Mouse (Mus musculus) midbrain, embryonic 13.5 days (tissue): ENCODE results near the gene Igsf6. TPM values are rescaled to one million over a fixed set of nuclear protein-coding genes. Genes with fewer than 3 reads are reported as not detected.
A peak's percentile ranks its signal among the peaks of the same experiment; 100 is the strongest.
"Not testable (repeated sequence)": the region's sequence is repeated elsewhere in the genome, so short reads cannot be mapped to it uniquely, and the experiment has no call there.

Experiments used
- ATAC-seq: fragments of 200-750 bp; cut with Nextera tagmentation; 2 replicates; pipeline ENCODE4 v1.8.0; 2017; ENCODE audit warnings: mild to moderate bottlenecking, moderate TSS enrichment, moderate library complexity
- H3K27ac ChIP-seq: fragments of 300-500 bp; sonication (generic); 2 replicates; pipeline ENCODE4 v1.5.1; 2015; ENCODE audit warnings: inconsistent platforms, mild to moderate bottlenecking, moderate library complexity
- H3K27me3 ChIP-seq: fragments of 300-500 bp; sonication (generic); 2 replicates; pipeline ENCODE4 v1.6.1; 2015; ENCODE audit warnings: mild to moderate bottlenecking, inconsistent platforms
- H3K36me3 ChIP-seq: fragments of 300-500 bp; sonication (generic); 2 replicates; pipeline ENCODE4 v1.6.1; 2015; ENCODE audit warnings: mild to moderate bottlenecking, inconsistent platforms
- H3K4me1 ChIP-seq: fragments of 300-500 bp; sonication (generic); replicated peaks from 2 replicates; pipeline ENCODE4 v1.6.1; 2015; ENCODE audit warnings: inconsistent platforms
- H3K4me2 ChIP-seq: fragments of 300-500 bp; sonication (generic); replicated peaks from 2 replicates; pipeline ENCODE4 v1.6.1; 2015; ENCODE audit warnings: moderate library complexity, mild to moderate bottlenecking, inconsistent platforms
- H3K4me3 ChIP-seq: fragments of 300-500 bp; sonication (generic); replicated peaks from 2 replicates; pipeline ENCODE4 v1.5.1; 2015; ENCODE audit warnings: mild to moderate bottlenecking, inconsistent platforms
- H3K9ac ChIP-seq: fragments of 300-500 bp; sonication (generic); replicated peaks from 2 replicates; pipeline ENCODE4 v1.6.1; 2015; ENCODE audit warnings: mild to moderate bottlenecking, inconsistent platforms
- H3K9me3 ChIP-seq: fragments of 300-500 bp; sonication (generic); 2 replicates; pipeline ENCODE4 v1.6.1; 2016; ENCODE audit warnings: mild to moderate bottlenecking, inconsistent platforms
- WGBS: fragments of 180-500 bp; shearing (Covaris S2); methylation state at CpG from one replicate; pipeline ENCODE4 v1.1.7; 2015; 5-methylcytosine and 5-hydroxymethylcytosine counted together
- polyA plus RNA-seq: library from polyadenylated mRNA; unstranded; fragments of >200 nt; fragmentation: Nextera tagmentation; extraction: Ambion mirVana; gene quantifications from 2 replicates; pipeline ENCODE4 v1.2.1, GENCODE M21; 2015

The Igsf6 gene
- polyA plus RNA-seq, 1 experiment from 2014 or later = 0.87 TPM

DNA sequence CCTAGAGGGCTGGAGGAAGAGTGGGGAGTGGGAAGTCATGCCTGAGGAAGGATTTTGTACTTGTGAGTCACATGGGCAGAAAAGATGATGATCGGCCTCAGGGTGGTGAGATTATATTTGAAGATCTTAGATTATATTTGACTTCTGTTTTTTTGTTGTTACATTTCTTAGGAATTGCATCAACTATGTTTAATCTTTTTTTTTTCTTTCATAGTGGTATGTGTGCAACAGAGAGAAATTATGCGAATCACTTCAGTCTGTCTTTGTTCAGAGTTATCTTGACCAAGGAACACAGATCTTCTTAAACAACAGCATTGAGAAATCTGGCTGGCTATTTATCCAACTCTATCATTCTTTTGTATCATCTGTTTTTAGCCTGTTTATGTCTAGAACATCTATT, 26.7 kb downstream of the Igsf6 start:
- WGBS = 89% methylated on average over 2 of the region's 2 CpGs
- Histone ChIP-seq H3K4me2 (no peak overlapping the region), H3K27me3 (no peaks in the 10 kb centered on the region), H3K4me1 (no peaks in the 10 kb centered on the region), H3K9me3 (peaks cover 3% of the 10 kb centered on the region; the same call in 1 of the 2 replicates), H3K36me3 (peaks cover 21% of the 10 kb centered on the region), H3K4me3 (no peak overlapping the region), H3K27ac (no peak overlapping the region), H3K9ac (no peak overlapping the region)
- ATAC-seq = no peak

DNA sequence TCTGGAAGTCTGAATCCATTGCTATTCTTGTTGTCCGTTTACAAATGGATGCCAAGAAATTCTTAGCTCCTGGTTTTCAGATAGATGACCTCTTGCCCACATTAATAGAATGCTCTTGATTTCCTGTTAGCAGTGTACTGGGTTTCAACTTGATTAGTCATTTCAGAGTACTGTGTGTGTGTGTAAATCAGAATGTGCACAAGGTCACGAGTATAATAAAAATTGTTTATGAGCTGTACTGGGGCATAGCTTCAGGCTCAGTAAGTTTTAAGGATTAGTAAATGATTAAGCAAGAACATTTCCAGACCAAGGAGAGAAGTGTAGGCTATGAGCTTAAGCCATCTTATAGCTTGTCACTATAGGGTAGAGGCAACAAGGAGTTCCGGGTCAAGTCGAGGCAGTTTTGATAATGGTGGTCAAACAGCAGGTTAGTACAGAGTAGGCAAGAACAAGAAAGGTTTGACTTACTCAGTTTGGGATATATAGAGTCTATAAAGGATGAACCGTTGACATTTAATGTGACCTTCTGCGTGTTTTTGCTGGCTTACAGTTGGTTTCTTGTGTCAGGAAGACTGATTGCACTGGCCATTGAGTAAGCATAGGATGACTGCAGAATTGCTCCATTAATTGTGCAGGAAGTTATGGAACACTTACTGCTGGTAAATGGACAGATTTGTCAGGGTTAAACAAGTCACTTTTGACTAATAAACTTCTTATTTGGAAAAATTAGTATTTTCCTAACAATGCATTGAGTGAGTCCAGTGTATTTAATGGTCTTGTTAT, 28.5 kb downstream of the Igsf6 start:
- no peak overlapping the region for H3K4me3 ChIP-seq
- WGBS = 96% methylated on average over 6 of the region's 6 CpGs
- H3K36me3 ChIP-seq = peaks cover 8% of the 10 kb centered on the region
- H3K9ac ChIP-seq = no peak overlapping the region
- H3K27me3 ChIP-seq = no peaks in the 10 kb centered on the region
- ATAC-seq = no peak
- H3K27ac ChIP-seq = no peak overlapping the region
- H3K4me1 ChIP-seq = 0 out of 2 replicates have a peak, but pooled peaks cover 2% of the 10 kb centered on the region
- H3K9me3 ChIP-seq = peaks cover 3% of the 10 kb centered on the region; the same call in 1 of the 2 replicates
- H3K4me2 ChIP-seq = no peak overlapping the region

DNA sequence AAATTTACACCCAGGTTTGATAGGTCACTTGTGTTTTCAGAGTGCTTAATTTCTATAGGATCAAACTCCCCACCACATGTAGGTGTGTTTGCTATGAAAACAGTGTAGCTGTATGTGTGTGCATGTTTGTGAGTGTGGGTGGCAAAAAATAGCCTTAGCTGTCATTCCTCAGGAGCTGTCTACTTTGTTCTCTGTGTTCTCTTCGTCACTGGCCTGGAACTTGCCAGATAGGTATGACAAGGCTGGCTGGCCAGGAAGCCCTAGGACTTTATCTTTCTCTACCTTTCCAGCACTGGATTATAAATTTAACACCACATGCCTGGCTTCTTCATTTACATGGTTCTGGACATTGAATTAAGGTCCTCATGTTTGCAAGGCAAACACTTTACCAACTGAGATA, 30.1 kb downstream of the Igsf6 start:
- Histone ChIP-seq H3K27me3 (no peaks in the 10 kb centered on the region), H3K4me3 (no peak overlapping the region), H3K9ac (no peak overlapping the region), H3K9me3 (peaks cover 3% of the 10 kb centered on the region; the same call in 1 of the 2 replicates), H3K4me1 (peaks cover 13% of the 10 kb centered on the region; the same call in 1 of the 2 replicates), H3K27ac (no peak overlapping the region), H3K36me3 (peaks cover 3% of the 10 kb centered on the region; the same call in 1 of the 2 replicates), H3K4me2 (no peak overlapping the region)
- WGBS = 93% methylated on average over 1 of the region's 1 CpGs
- no peak for ATAC-seq

GRCm38 (mm10) chr7:121043510-121043909, 30.9 kb downstream of the Igsf6 start:
- Histone ChIP-seq H3K27ac (no peak overlapping the region), H3K4me3 (no peak overlapping the region), H3K9ac (no peak overlapping the region), H3K27me3 (no peaks in the 10 kb centered on the region), H3K9me3 (peaks cover 3% of the 10 kb centered on the region; the same call in 1 of the 2 replicates), H3K4me2 (no peak overlapping the region), H3K36me3 (peaks cover 2% of the 10 kb centered on the region; the same call in 1 of the 2 replicates), H3K4me1 (peaks cover 15% of the 10 kb centered on the region; the same call in 1 of the 2 replicates)
- ATAC-seq = no peak
- 95% methylated on average over 1 of the region's 1 CpGs for WGBS

DNA sequence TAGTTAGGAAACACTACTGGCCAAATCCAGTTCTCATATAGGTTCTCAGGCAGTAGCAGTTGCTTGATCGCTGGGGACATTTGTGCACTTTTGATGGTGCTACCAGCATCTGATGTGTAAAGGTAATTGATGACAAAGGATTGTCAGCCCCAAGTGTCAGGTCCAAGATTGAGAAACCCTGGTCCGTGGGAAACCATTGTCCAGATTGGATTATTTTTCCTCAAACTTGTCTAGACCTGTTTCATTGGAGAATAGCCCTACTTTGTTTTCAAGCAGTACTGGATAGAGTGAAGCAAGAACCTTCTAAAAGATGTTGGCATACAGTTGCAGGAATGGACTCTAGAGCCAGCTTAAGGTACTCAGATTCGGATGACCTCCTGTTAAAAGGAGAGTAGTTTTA, 31.4 kb downstream of the Igsf6 start:
- Histone ChIP-seq H3K4me2 (no peak overlapping the region), H3K4me1 (peaks cover 18% of the 10 kb centered on the region), H3K36me3 (no peaks in the 10 kb centered on the region), H3K27me3 (no peaks in the 10 kb centered on the region), H3K9ac (no peak overlapping the region), H3K27ac (no peak overlapping the region), H3K9me3 (peaks cover 3% of the 10 kb centered on the region; the same call in 1 of the 2 replicates), H3K4me3 (no peak overlapping the region)
- no peak for ATAC-seq
- 93% methylated on average over 3 of the region's 3 CpGs for WGBS

- no peak overlapping the region for H3K4me3 ChIP-seq
- no peaks in the 10 kb centered on the region for H3K36me3 ChIP-seq
- peaks cover 29% of the 10 kb centered on the region for H3K4me1 ChIP-seq
- no peak overlapping the region for H3K9ac ChIP-seq
- no peak overlapping the region for H3K4me2 ChIP-seq
- 82% methylated on average over 1 of the region's 1 CpGs for WGBS
- no peaks in the 10 kb centered on the region for H3K27me3 ChIP-seq
- ATAC-seq = no peak
- H3K27ac ChIP-seq = no peak overlapping the region
- H3K9me3 ChIP-seq = peaks cover 3% of the 10 kb centered on the region; the same call in 1 of the 2 replicates
Observed at GRCm38 (mm10) chr7:121041989-121042388, 32.4 kb downstream of the Igsf6 start.

- 94% methylated on average over 4 of the region's 4 CpGs for WGBS
Observed at GRCm38 (mm10) chr7:121040595-121040994, 33.8 kb downstream of the Igsf6 start.

GRCm38 (mm10) chr7:121035161-121035721, 39.1 kb downstream of the Igsf6 start:
- H3K9me3 ChIP-seq = no peaks in the 10 kb centered on the region
- H3K4me1 ChIP-seq = peaks cover 43% of the 10 kb centered on the region
- ATAC-seq = peak; percentile 51
- H3K27ac ChIP-seq = peak overlapping the region; percentile 97
- WGBS = under 1% methylated on average over 24 of the region's 24 CpGs
- peaks cover 20% of the 10 kb centered on the region for H3K27me3 ChIP-seq
- H3K4me2 ChIP-seq = peak overlapping the region; percentile 78
- H3K9ac ChIP-seq = peak overlapping the region; percentile 95
- H3K36me3 ChIP-seq = no peaks in the 10 kb centered on the region
- H3K4me3 ChIP-seq = peak overlapping the region; percentile 87

More at GRCm38 (mm10) chr7:121040595-121040994, 33.8 kb downstream of the Igsf6 start:
- no peak overlapping the region for H3K4me3 ChIP-seq
- H3K27ac ChIP-seq = no peak overlapping the region
- H3K9ac ChIP-seq = no peak overlapping the region
- ATAC-seq = no peak
- peaks cover 43% of the 10 kb centered on the region for H3K4me1 ChIP-seq
- H3K36me3 ChIP-seq = no peaks in the 10 kb centered on the region
- H3K9me3 ChIP-seq = peaks cover 3% of the 10 kb centered on the region; the same call in 1 of the 2 replicates
- H3K4me2 ChIP-seq = no peak overlapping the region
- H3K27me3 ChIP-seq = no peaks in the 10 kb centered on the region

GRCm38 (mm10) chr7:121034701-121035141, 39.7 kb downstream of the Igsf6 start:
- peak overlapping the region; percentile 97 for H3K27ac ChIP-seq
- 2% methylated on average over 46 of the region's 63 CpGs for WGBS
- H3K9me3 ChIP-seq = no peaks in the 10 kb centered on the region
- peak overlapping the region; percentile 95 for H3K9ac ChIP-seq
- peaks cover 22% of the 10 kb centered on the region for H3K27me3 ChIP-seq
- peak; percentile 87 for ATAC-seq
- peaks cover 38% of the 10 kb centered on the region for H3K4me1 ChIP-seq
- H3K4me3 ChIP-seq = peak overlapping the region; percentile 87
- peak overlapping the region; percentile 78 for H3K4me2 ChIP-seq
- H3K36me3 ChIP-seq = no peaks in the 10 kb centered on the region

GRCm38 (mm10) chr7:121033856-121034652, 40.3 kb downstream of the Igsf6 start, which contains the start of gene Mettl9:
Mettl9 (plus strand) TSS chr7:121034445.
- peak within 1 kb of the TSS; percentile 95 for H3K9ac ChIP-seq
- H3K36me3 ChIP-seq = no peaks in the 10 kb centered on the region
- peak within 1 kb of the TSS; percentile 97 for H3K27ac ChIP-seq
- peak within 1 kb of the TSS; percentile 87 for H3K4me3 ChIP-seq
- no peaks in the 10 kb centered on the region for H3K9me3 ChIP-seq
- 3% methylated on average over 43 of the region's 43 CpGs for WGBS
- peak; percentile 98 for ATAC-seq
- H3K4me1 ChIP-seq = peaks cover 34% of the 10 kb centered on the region
- H3K4me2 ChIP-seq = peak within 1 kb of the TSS; percentile 78
- peaks cover 22% of the 10 kb centered on the region for H3K27me3 ChIP-seq

GRCm38 (mm10) chr7:121029947-121030346, 44.4 kb downstream of the Igsf6 start:
- not testable (repeated sequence) for H3K27ac ChIP-seq, H3K36me3 ChIP-seq, H3K4me3 ChIP-seq, ATAC-seq, H3K4me1 ChIP-seq, H3K9ac ChIP-seq, H3K4me2 ChIP-seq, H3K9me3 ChIP-seq
- peaks cover 32% of the 10 kb centered on the region for H3K27me3 ChIP-seq
